Mouse (Mus musculus): ENCODE data around the gene Stt3b.

- TF ChIP-seq POLR2A (IDR thresholded peaks at IDR 0.05; ENCODE audit: control insufficient read depth, low read depth, low read length) = no peak
- TF ChIP-seq CTCF (IDR thresholded peaks at IDR 0.05; ENCODE audit: control insufficient read depth, insufficient read depth, insufficient replicate concordance, low read depth, low read length) = no peak
Measured at GRCm38 (mm10) chr9:115236352-115236841, 73.8 kb downstream of the Stt3b start.
